Mouse (Mus musculus) CH12.LX (cell line): ENCODE results near the gene Ncf2. TPM values are rescaled to one million over a fixed set of nuclear protein-coding genes. Genes with fewer than 3 reads are reported as not detected.

Experiments
- DNase-seq: peaks from one replicate; pipeline ENCODE4 v3.0.0-alpha.2; 2013; ENCODE audit errors: extremely low read depth
- H3K27ac ChIP-seq: 2 replicates; pipeline ENCODE4 v1.5.1; 2012; ENCODE audit warnings: low read depth, mild to moderate bottlenecking, control low read depth, moderate library complexity; ENCODE audit not compliant: insufficient read depth
- H3K27me3 ChIP-seq: replicated peaks from 2 replicates; pipeline ENCODE3; 2012; ENCODE audit warnings: inconsistent platforms
- H3K36me3 ChIP-seq, 2 experiments: replicated peaks in 1 of 2; 2 replicates each; pipeline versions ENCODE3 to v1.6.1; 2012; ENCODE audit warnings: inconsistent platforms in 1 of 2, low read length in 1 of 2, mild to moderate bottlenecking in 1 of 2, mixed read lengths in 1 of 2, moderate library complexity in 1 of 2; ENCODE audit not compliant: control insufficient read depth in 1 of 2, insufficient read depth in 1 of 2
- H3K4me1 ChIP-seq, 2 experiments: 2 replicates each; pipeline ENCODE4 v1.6.1; 2012; ENCODE audit warnings: inconsistent platforms in 1 of 2, moderate library complexity in 1 of 2; ENCODE audit not compliant: insufficient read depth in 2 of 2, control insufficient read depth in 1 of 2
- H3K4me2 ChIP-seq: 2 replicates; pipeline ENCODE4 v1.6.1; 2012; ENCODE audit warnings: low read depth, mild to moderate bottlenecking, control low read depth; ENCODE audit not compliant: poor library complexity, insufficient read depth, severe bottlenecking
- H3K4me3 ChIP-seq, 3 experiments: fragments of 150-350 bp in 1 of 3; sonication (generic) in 1 of 3; replicated peaks in 1 of 3; 2 replicates each; pipeline versions ENCODE3 to v1.5.1; 2011 to 2012; ENCODE audit warnings: low read depth in 2 of 3, low read length in 2 of 3, mild to moderate bottlenecking in 2 of 3, moderate library complexity in 2 of 3, control low read depth in 1 of 3, improper control_type of control experiment in 1 of 3, inconsistent platforms in 1 of 3, mixed read lengths in 1 of 3; ENCODE audit not compliant: poor library complexity in 1 of 3
- H3K79me2 ChIP-seq: replicated peaks from 2 replicates; pipeline ENCODE4 v1.6.1; 2012; ENCODE audit warnings: mild to moderate bottlenecking, moderate library complexity; ENCODE audit not compliant: control insufficient read depth, poor library complexity, insufficient read depth, severe bottlenecking; ENCODE audit errors: extremely low read depth
- H3K9ac ChIP-seq: 2 replicates; pipeline ENCODE4 v1.6.1; 2012; ENCODE audit warnings: low read depth, mild to moderate bottlenecking, control low read depth, moderate library complexity; ENCODE audit not compliant: insufficient read depth
- H3K9me3 ChIP-seq: replicated peaks from 2 replicates; pipeline ENCODE3; 2012; ENCODE audit warnings: low read length, inconsistent platforms, mixed read lengths
- BHLHE40 ChIP-seq: IDR thresholded peaks from 2 replicates; pipeline ENCODE4 v1.6.1; 2011; ENCODE audit warnings: mild to moderate bottlenecking, low read depth, low read length, improper control_type of control experiment
- CHD1 ChIP-seq: IDR thresholded peaks from 2 replicates; pipeline ENCODE4 v1.6.1; 2012; ENCODE audit warnings: low read depth, low read length, improper control_type of control experiment, inconsistent platforms
- CHD2 ChIP-seq: IDR thresholded peaks from 2 replicates; pipeline ENCODE4 v1.6.1; 2011; ENCODE audit warnings: low read length, improper control_type of control experiment
- CTCF ChIP-seq, 2 experiments: IDR thresholded peaks in 1 of 2; conservative IDR thresholded peaks in 1 of 2; 2 replicates each; pipeline ENCODE4 v1.5.1; 2011 to 2012; ENCODE audit warnings: low read depth in 2 of 2, low read length in 2 of 2, improper control_type of control experiment in 1 of 2, inconsistent platforms in 1 of 2, mild to moderate bottlenecking in 1 of 2, moderate library complexity in 1 of 2
- E2F4 ChIP-seq: IDR thresholded peaks from 2 replicates; pipeline ENCODE4 v1.6.1; 2011; ENCODE audit warnings: low read depth, low read length, improper control_type of control experiment; ENCODE audit not compliant: insufficient replicate concordance
- ELF1 ChIP-seq: IDR thresholded peaks from 2 replicates; pipeline ENCODE4 v1.6.1; 2014; ENCODE audit warnings: low read depth, mild to moderate bottlenecking, inconsistent platforms, low read length, improper control_type of control experiment
- EP300 ChIP-seq: IDR thresholded peaks from 2 replicates; pipeline ENCODE4 v1.6.1; 2011; ENCODE audit warnings: low read length, improper control_type of control experiment
- ETS1 ChIP-seq: conservative IDR thresholded peaks from 2 replicates; pipeline ENCODE4 v1.6.1; 2012; ENCODE audit warnings: low read depth, mild to moderate bottlenecking, inconsistent platforms, low read length, improper control_type of control experiment, moderate library complexity
- GABPA ChIP-seq: IDR thresholded peaks from 2 replicates; pipeline ENCODE4 v1.6.1; 2012; ENCODE audit warnings: low read depth, low read length, improper control_type of control experiment, inconsistent platforms; ENCODE audit not compliant: insufficient replicate concordance
- HCFC1 ChIP-seq: IDR thresholded peaks from 2 replicates; pipeline ENCODE4 v1.6.1; 2012; ENCODE audit warnings: low read depth, mild to moderate bottlenecking, inconsistent platforms, low read length, improper control_type of control experiment
- IRF4 ChIP-seq: IDR thresholded peaks from 2 replicates; pipeline ENCODE4 v1.6.1; 2014; ENCODE audit warnings: low read depth, mild to moderate bottlenecking, inconsistent platforms, low read length, improper control_type of control experiment
- JUN ChIP-seq: IDR thresholded peaks from 2 replicates; pipeline ENCODE4 v1.6.1; 2011; ENCODE audit warnings: low read depth, mild to moderate bottlenecking, low read length, improper control_type of control experiment, moderate library complexity; ENCODE audit not compliant: insufficient read depth
- JUND ChIP-seq: conservative IDR thresholded peaks from 2 replicates; pipeline ENCODE4 v1.6.1; 2011; ENCODE audit warnings: low read depth, low read length, improper control_type of control experiment
- KAT2A ChIP-seq: IDR thresholded peaks from 2 replicates; pipeline ENCODE4 v1.6.1; 2012; ENCODE audit warnings: low read length, improper control_type of control experiment, inconsistent platforms; ENCODE audit not compliant: insufficient replicate concordance
- MAFK ChIP-seq: IDR thresholded peaks from 2 replicates; pipeline ENCODE4 v1.6.1; 2011; ENCODE audit warnings: low read length, improper control_type of control experiment; ENCODE audit not compliant: insufficient replicate concordance
- MAX ChIP-seq: IDR thresholded peaks from 2 replicates; pipeline ENCODE4 v1.6.1; 2011; ENCODE audit warnings: low read length, improper control_type of control experiment
- MEF2A ChIP-seq: IDR thresholded peaks from 2 replicates; pipeline ENCODE4 v1.6.1; 2014; ENCODE audit warnings: low read depth, mild to moderate bottlenecking, inconsistent platforms, low read length, improper control_type of control experiment, borderline replicate concordance
- MXI1 ChIP-seq: IDR thresholded peaks from 2 replicates; pipeline ENCODE4 v1.6.1; 2011; ENCODE audit warnings: mild to moderate bottlenecking, low read depth, low read length, improper control_type of control experiment
- MYC ChIP-seq: IDR thresholded peaks from 2 replicates; pipeline ENCODE4 v1.6.1; 2011; ENCODE audit warnings: low read depth, mild to moderate bottlenecking, improper control_type of control experiment, low read length
- RAD21 ChIP-seq: IDR thresholded peaks from 2 replicates; pipeline ENCODE4 v1.6.1; 2011; ENCODE audit warnings: low read depth, mild to moderate bottlenecking, low read length, improper control_type of control experiment, moderate library complexity
- RCOR1 ChIP-seq: conservative IDR thresholded peaks from 2 replicates; pipeline ENCODE4 v1.6.1; 2012; ENCODE audit warnings: low read depth, mild to moderate bottlenecking, inconsistent platforms, low read length, improper control_type of control experiment
- SIN3A ChIP-seq: IDR thresholded peaks from 2 replicates; pipeline ENCODE4 v1.6.1; 2012; ENCODE audit warnings: low read length, improper control_type of control experiment, inconsistent platforms
- TCF12 ChIP-seq: IDR thresholded peaks from 2 replicates; pipeline ENCODE4 v1.6.1; 2014; ENCODE audit warnings: low read depth, mild to moderate bottlenecking, inconsistent platforms, low read length, improper control_type of control experiment
- USF1 ChIP-seq: IDR thresholded peaks from 2 replicates; pipeline ENCODE4 v1.6.1; 2014; ENCODE audit warnings: low read depth, mild to moderate bottlenecking, inconsistent platforms, low read length, improper control_type of control experiment
- USF2 ChIP-seq: conservative IDR thresholded peaks from 2 replicates; pipeline ENCODE4 v1.6.1; 2011; ENCODE audit warnings: low read depth, low read length, improper control_type of control experiment
- ZC3H11A ChIP-seq: IDR thresholded peaks from 2 replicates; pipeline ENCODE4 v1.6.1; 2012; ENCODE audit warnings: low read depth, mild to moderate bottlenecking, inconsistent platforms, low read length, improper control_type of control experiment
- ZKSCAN1 ChIP-seq: IDR thresholded peaks from 2 replicates; pipeline ENCODE4 v1.6.1; 2012; ENCODE audit warnings: low read depth, inconsistent platforms, low read length, improper control_type of control experiment, borderline replicate concordance
- ZMIZ1 ChIP-seq: IDR thresholded peaks from 2 replicates; pipeline ENCODE4 v1.6.1; 2012; ENCODE audit warnings: low read depth, mild to moderate bottlenecking, inconsistent platforms, low read length, improper control_type of control experiment
- ZNF384 ChIP-seq: IDR thresholded peaks from 2 replicates; pipeline ENCODE4 v1.6.1; 2012; ENCODE audit warnings: low read depth, low read length, improper control_type of control experiment, inconsistent platforms
- dilution Hi-C: fragments of 300-500 bp; cut with MboI; formaldehyde crosslinking; loops from 2 replicates; pipeline ENCODE4 v1.14.3; 2020; ENCODE audit warnings: low sequenced_read_pairs; ENCODE audit not compliant: extremely low pct_unique_long_range_greater_than_20kb, extremely low pct_ligation_motif_present
- in situ Hi-C: fragments of 300-500 bp; cut with MboI; formaldehyde crosslinking; loops from 3 replicates; pipeline ENCODE4 v1.14.3; 2019; ENCODE audit warnings: low sequenced_read_pairs, low pct_ligation_motif_present, low pct_unique_long_range_greater_than_20kb, mixed read lengths
- polyA plus RNA-seq: library from polyadenylated mRNA; unstranded; fragments of >175 nt; gene quantifications from 2 replicates; pipeline ENCODE4 v1.2.1, GENCODE M21; 2012; ENCODE audit warnings: low read depth; ENCODE audit not compliant: insufficient read length
- total RNA-seq, 2 experiments: library from RNA; depleted of rRNA; stranded (reverse); fragments of 300-350 nt in 1 of 2; fragments of >200 nt in 1 of 2; gene quantifications; 2 replicates each; pipeline ENCODE4 v1.2.3; 2012 to 2014

The Ncf2 gene
- total and polyA plus RNA-seq, 3 experiments, result 82.6 to 89.9 (median 89.2) TPM

GRCm38 (mm10) chr1:152831619-152832018 is 31.6 kb downstream of the Ncf2 start:
- Histone ChIP-seq H3K79me2 (peaks cover 5% of the 10 kb centered on the region), H3K27ac (peak overlapping the region; percentile 82), H3K36me3 (peaks cover 52 to 86% of the 10 kb centered on the region in 2 experiments)

GRCm38 (mm10) chr1:152832316-152832715 is 32.3 kb downstream of the Ncf2 start:
- H3K36me3 ChIP-seq, result peaks cover 53 to 88% of the 10 kb centered on the region in 2 experiments
- H3K9me3 ChIP-seq, result no peaks in the 10 kb centered on the region
- H3K9ac ChIP-seq, result peak overlapping the region; percentile 31; the same call in 1 of the 2 replicates
- peak; percentile 80 for DNase-seq
- no peaks in the 10 kb centered on the region for H3K27me3 ChIP-seq
- no peak overlapping the region for H3K4me2 ChIP-seq
- in situ Hi-C loops (no loop called here), dilution Hi-C loops (no loop called here)
- H3K79me2 ChIP-seq, result peaks cover 8% of the 10 kb centered on the region
- H3K4me1 ChIP-seq, result peaks cover 33 to 61% of the 10 kb centered on the region in 2 experiments
- no peak overlapping the region for H3K4me3 ChIP-seq
- peak overlapping the region; percentile 82 for H3K27ac ChIP-seq
- TF ChIP-seq MYC (peak; percentile 96), BHLHE40 (peak; percentile 71), ZKSCAN1 (no peak), E2F4 (no peak), JUN (peak; percentile 85), GABPA (no peak), RAD21 (no peak), ZMIZ1 (0 out of 2 replicates have a peak, but pooled peaks have one; percentile 10), ELF1 (peak; percentile 60), USF1 (no peak), MAX (peak; percentile 79), ZNF384 (no peak), MXI1 (peak; percentile 43; the same call in 1 of the 2 replicates), HCFC1 (peak; percentile 37), KAT2A (no peak), IRF4 (peak; percentile 75), CHD2 (no peak), EP300 (peak; percentile 78), TCF12 (peak; percentile 72; the same call in 1 of the 2 replicates), SIN3A (no peak), CTCF (conservative IDR thresholded peaks at IDR 0.05 in 1 of 2, IDR thresholded peaks at IDR 0.05 in 1 of 2; ENCODE audit: low read depth in 2 of 2, low read length in 2 of 2) (no peak), MAFK (no peak), ZC3H11A (no peak), CHD1 (peak; percentile 96), USF2 (no peak)

More at GRCm38 (mm10) chr1:152831619-152832018, 31.6 kb downstream of the Ncf2 start:
- H3K4me2 ChIP-seq, result no peak overlapping the region
- no peak for DNase-seq
- H3K4me1 ChIP-seq, result peaks cover 31 to 55% of the 10 kb centered on the region in 2 experiments
- no peaks in the 10 kb centered on the region for H3K27me3 ChIP-seq
- in situ Hi-C loops (no loop called here), dilution Hi-C loops (no loop called here)
- no peaks in the 10 kb centered on the region for H3K9me3 ChIP-seq
- H3K9ac ChIP-seq, result peak overlapping the region; percentile 31; the same call in 1 of the 2 replicates
- TF ChIP-seq TCF12 (peak; percentile 66), MEF2A (peak; percentile 30; the same call in 1 of the 2 replicates), HCFC1 (peak; percentile 35), ETS1 (peak; percentile 80), SIN3A (peak; percentile 79), USF2 (no peak), CHD2 (no peak; the same call in 1 of the 2 replicates), ZNF384 (no peak), RCOR1 (peak; percentile 57; the same call in 1 of the 2 replicates), CTCF (conservative IDR thresholded peaks at IDR 0.05 in 1 of 2, IDR thresholded peaks at IDR 0.05 in 1 of 2; ENCODE audit: low read depth in 2 of 2, low read length in 2 of 2) (no peak), EP300 (peak; percentile 84), MAX (peak; percentile 70), JUN (peak; percentile 95), MXI1 (0 out of 2 replicates have a peak, but pooled peaks have one; percentile 46), BHLHE40 (0 out of 2 replicates have a peak, but pooled peaks have one; percentile 17), JUND (peak; percentile 93), MYC (peak; percentile 84), IRF4 (peak; percentile 78)
- no peak overlapping the region for H3K4me3 ChIP-seq
